Mouse (Mus musculus): ENCODE data around the gene Dnajc30.
"Not testable (repeated sequence)": the region's sequence is repeated elsewhere in the genome, so short reads cannot be mapped to it uniquely, and the experiment has no call there.

Dnajc30 gene

GRCm38 (mm10) chr5:135064909-135065446, 976 bp downstream of the Dnajc30 start, which contains the start of gene Bud23:
Gene Bud23, minus strand, starts transcription at chr5:135064959.
- DNase-seq: not testable (repeated sequence)

GRCm38 (mm10) chr5:135066008-135066407, 2.0 kb downstream of the Dnajc30 start:
- no peak for DNase-seq

GRCm38 (mm10) chr5:135070448-135070847, 6.4 kb downstream of the Dnajc30 start:
- DNase-seq: no peak

- no peak for DNase-seq
Measured at GRCm38 (mm10) chr5:135072061-135072460, 8.1 kb downstream of the Dnajc30 start.

DNA sequence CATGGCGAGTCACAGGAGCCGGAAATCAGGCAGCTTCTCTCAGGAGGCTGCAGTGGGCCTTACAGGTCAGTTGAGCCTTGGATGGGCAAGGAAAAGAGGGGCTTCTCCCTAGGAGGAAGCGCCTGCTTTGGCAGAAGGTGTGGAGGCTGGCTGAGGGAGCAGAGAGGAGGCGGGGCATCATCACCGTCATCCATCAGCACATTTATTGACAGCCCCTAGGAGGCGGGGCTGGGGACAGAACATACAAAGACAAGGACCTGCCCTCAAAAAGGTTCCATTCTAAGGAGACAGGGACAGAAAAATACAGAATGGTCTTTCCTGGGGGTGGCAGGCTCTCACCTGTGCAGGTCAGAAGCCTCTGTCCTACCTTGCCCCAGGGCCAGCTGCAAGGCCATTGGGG, 8.7 kb downstream of the Dnajc30 start:
- DNase-seq: no peak

DNA sequence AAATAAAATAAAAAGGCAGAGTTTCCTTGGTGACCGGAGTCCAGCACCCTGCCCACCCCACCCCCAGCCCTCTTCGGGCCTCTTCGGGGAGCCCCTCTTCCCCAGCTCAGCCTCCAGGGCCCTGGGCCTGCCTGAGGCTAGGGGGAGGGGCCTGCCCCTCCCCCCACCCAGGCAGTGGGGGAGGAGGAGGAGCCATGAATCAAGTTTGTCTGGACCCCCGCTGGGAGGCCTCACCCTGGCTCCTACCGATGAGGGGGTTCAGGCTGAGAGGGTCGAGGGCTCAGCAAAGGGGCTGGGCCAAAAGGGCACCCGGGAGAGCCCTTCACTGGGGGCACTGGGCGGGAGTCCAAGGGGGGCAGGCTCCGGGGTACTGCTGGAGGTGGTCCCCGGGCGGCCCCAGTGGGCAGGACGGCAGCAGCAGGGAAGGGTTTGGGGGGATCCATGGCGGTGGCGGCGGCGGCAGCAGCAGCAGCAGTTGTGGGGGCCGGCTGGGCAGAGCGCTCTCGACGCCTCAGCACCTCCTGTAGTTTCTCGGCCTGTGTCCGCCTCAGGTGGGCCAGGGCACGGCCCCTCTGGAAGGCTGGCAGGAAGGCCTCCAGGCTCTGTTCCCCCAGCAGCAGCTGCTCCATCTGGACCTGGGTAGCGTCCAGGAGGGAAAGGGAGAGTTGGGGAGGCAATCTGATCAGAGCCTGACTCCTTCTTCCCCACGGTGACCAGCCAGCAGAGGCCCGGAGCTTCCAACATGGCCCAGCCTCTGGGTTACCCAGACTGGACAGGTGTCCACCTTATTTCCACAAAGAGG, 9.5 kb downstream of the Dnajc30 start:
- peak; percentile 45 to 61 for DNase-seq

DNA sequence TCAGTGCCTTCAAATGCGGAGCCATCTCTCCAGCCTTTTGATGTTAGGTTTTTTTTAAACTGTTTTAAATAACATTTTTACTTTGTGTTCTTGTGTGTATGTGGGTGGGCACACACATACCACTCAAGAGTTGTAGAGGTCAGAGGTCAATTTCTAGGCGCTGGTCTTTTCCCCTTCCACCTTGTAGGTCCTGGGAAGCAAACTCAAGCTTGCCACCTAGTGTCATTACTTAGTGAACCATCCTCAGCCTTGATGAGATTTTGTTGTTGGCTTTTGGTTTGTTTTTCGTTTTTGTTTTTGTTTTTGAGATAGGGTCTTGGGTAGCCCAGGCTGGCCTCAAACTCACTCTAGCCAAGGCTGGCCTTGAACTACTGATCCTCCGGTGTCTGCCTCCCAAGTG, 11.7 kb downstream of the Dnajc30 start:
- no peak for DNase-seq

GRCm38 (mm10) chr5:135076368-135076767, 12.4 kb downstream of the Dnajc30 start:
- peak in 1 of 2 experiments; percentile 24 for DNase-seq

DNA sequence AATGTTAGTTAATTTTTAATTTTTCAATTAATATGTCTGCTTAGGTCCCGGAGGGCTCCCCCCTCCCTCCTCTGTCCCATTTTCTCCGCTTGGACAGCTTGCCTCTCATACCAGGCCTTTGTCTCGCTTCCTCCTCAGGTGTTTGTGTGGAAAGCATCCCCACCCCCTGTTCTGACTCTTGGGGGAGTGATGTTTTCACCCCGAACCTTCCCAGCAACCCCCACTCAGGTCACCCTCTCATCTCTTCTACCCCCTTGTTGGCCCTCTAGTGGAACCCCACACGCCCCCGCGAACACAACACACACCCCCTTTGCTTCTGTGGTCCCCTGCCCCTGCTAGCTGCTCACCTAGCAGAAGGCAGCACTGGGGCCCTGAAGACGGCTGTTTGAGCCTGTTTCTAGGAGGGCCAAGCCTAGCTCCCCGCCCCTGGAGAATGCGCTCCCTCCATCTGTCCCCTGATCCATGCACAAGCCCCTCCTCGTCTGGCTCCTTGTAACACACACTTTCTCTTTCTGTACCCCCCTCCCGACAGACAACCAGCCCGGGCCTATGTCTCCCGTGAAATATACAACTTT, 13.0 kb downstream of the Dnajc30 start:
- peak; percentile 80 to 85 for DNase-seq

- peak; percentile 99 for DNase-seq
Measured at GRCm38 (mm10) chr5:135077564-135078481, 13.8 kb downstream of the Dnajc30 start, which contains the start of gene Vps37d. Gene Vps37d, minus strand, starts transcription at chr5:135078266.

- peak in 1 of 2 experiments; percentile 85 for DNase-seq
Measured at GRCm38 (mm10) chr5:135078482-135078810, 14.4 kb downstream of the Dnajc30 start.

GRCm38 (mm10) chr5:135079578-135079977, 15.6 kb downstream of the Dnajc30 start:
- no peak for DNase-seq

DNA sequence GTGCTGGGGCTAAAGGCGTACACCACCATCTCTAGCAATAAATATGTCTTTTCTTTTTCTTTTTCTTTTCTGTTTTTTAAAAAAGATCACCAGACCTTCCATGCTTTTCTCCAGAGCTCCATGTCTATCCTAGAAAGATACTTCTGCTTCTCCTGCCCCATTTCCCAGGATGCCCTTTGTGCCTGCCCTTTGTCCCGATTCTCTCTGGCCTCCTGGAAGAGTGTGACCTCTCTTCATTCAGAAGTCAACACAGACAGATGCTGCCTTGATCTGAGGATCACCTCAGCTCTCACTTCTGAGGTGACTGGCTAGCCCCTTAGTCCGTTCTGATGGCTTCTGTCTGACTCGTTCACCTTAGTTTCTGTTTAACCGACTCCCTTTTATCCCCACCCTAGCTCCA, 16.5 kb downstream of the Dnajc30 start:
- DNase-seq: no peak

DNA sequence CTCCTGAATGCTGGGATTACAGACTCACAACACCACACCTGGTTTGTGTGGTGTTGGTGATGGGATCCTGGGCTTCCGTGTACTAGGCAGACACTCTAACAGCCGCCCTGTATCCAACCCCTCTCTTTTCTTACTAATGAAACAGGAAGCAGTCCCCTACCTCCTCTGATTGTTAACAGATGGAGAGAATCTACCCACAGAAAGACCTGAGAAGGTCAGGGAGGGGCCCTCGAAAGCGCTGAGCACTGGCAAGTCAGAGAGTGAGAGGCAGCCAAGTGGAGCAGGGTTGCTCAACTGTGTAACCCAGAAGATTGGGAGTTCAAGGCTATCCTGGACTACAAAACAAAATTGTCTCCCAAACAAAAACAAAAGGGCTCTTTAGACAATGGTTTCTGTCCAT, 22.9 kb downstream of the Dnajc30 start:
- no peak for DNase-seq

- DNase-seq: no peak
Measured at GRCm38 (mm10) chr5:135089653-135090052, 25.7 kb downstream of the Dnajc30 start, which contains the start of gene Mlxipl. Gene Mlxipl, plus strand, starts transcription at chr5:135089890.

DNA sequence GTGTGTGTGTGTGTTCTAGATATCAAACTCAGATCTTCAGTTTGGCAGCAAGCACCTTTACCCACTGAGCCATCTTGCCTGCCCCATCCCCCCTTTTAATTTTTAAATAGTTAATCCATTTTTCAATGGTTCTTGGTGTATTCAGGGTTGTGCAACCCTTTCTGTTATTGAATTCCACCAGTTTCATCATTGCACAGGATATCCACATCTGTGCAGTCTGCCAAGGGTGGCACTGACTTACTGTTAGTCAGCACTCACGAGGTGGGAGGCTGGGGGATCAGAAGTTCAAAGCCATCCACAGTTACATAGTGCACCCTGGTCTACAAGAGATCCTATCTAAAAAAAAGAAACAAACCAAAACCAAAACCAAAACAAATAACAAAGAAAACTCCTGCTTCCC, 37.0 kb downstream of the Dnajc30 start:
- DNase-seq: no peak

GRCm38 (mm10) chr5:135103999-135104660, 40.1 kb downstream of the Dnajc30 start:
- peak; percentile 38 for DNase-seq

- peak; percentile 87 to 89 for DNase-seq
Measured at GRCm38 (mm10) chr5:135106758-135107256, 42.8 kb downstream of the Dnajc30 start.

DNA sequence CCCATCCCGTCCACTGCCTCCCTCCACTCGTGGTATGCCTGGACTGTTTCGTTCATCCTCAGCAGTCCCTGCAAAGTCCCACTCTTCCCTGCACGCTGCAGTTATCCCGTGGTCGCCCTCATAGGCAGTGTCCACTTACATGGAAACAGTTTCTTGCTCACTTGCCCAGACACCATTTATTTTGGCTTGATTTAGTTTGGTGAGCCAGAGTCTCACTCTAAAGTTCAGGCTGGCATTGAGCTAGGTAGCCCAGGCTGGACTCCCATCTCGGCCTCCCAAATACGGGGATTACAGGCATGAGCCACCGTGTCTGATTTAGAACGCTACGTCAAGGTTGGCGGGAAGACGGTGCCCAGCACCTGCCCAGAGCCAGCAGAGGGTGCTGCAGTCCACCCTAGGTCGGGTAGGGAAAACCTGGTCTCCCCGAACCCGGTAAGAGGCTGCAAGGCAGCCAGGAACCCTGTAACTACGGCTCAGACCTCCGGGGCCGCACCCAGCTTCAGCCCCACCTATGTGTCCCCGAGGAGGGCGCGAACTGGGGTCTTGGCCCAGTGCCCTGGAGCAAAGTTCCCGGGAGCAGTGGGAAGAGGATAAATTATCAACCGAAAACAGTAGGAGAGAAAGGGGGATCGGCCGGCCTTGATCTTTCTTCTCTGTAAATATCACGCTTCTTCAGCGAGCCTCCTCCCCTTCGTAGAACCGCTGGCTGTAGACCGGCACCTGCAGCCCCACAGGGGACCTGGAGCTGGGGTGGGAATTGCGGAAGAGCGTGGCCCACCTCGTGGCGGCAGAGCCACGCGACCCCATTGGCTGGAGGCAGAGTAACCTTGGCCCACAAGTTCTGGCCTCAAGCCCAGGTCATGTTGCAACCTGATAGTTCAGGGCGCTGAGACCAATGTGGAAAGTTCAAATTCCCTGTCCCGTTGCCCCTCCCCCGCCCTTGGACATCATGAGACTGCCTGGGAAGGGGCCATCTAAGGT, 43.8 kb downstream of the Dnajc30 start:
- peak; percentile 78 for DNase-seq

DNA sequence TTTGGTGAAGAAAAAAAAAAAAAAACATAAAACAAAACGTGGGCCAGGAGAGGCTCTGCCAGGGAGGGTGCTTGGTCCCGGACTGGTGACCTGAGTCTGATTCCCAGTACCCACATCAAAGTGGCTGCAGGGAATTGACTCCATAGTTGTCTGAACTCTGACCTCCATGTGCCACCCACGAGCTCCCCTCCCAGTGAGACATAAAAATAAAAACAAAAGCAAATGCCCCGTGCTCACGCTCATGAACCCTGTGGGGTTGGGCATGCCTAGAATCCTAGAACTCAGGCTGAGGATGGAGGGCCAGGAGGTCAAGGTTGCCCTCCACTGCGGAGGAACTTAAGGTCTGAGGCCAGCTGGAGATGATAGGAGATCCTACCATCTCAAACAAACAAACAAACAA, 45.0 kb downstream of the Dnajc30 start:
- no peak for DNase-seq

DNA sequence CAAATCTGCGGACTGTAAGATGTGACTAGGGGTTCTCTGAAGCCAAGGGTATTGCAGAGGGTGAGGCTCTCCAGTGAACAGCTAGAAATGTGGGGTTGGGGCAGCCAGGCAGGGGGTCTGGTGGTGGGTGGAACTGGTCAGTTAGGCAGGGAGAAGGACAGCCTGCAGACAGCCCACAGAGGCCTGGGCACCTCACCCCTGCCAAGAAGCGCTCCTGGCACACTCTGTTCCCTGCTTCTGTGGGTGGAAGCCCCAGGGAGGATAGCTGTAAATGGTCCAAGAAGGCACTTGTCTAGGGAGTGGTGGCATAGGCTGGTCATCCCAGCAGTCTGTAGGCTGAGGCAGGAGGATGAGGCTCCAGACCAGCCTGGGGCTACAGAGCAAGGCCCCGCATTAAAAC, 45.4 kb downstream of the Dnajc30 start:
- DNase-seq: no peak

Measured in cerebellum, postnatal 10 days (tissue).